ENCODE assay signal across 8 mouse cellular contexts in the genomic region with DNA sequence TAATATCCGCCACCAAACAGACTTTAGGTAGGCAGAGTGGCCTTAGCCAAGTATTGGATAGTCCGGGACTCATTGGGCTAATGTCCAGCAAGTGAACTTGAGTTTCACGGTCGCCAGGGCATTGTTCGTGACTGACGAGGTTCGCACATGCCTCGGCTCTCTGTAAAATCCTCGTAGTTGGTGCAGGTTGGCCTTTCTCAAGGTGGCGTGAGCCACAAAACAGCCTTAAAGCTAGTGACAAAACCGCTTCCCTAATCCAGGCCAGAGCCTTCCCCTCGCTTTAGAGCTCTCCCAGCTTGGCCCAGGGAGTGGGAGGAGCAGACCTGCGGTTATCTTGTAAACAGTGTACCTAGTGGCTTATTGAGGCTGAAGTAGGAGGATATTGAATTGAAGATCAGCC. TPM values are rescaled to one million over a fixed set of nuclear protein-coding genes. Genes with fewer than 3 reads are reported as not detected.
DNase-seq lines count a peak whose midpoint lies in the region; ATAC-seq lines count a peak whose summit lies in the region.

No protein-coding gene starts in this region.

- H3K36me3 ChIP-seq in lung, embryonic 15.5 days, result no peaks in the 10 kb centered on the region
- H3K36me3 ChIP-seq in embryonic facial prominence, embryonic 14.5 days (ENCODE audit: control insufficient read depth, insufficient read depth, low read length), result no peaks in the 10 kb centered on the region
- no peaks in the 10 kb centered on the region for H3K36me3 ChIP-seq in limb, embryonic 10.5 days
- no peaks in the 10 kb centered on the region for H3K36me3 ChIP-seq in neural tube, embryonic 14.5 days (ENCODE audit: control insufficient read depth, insufficient read depth, low read length)

- peak overlapping the region; percentile 79 for H3K4me3 ChIP-seq in lung, embryonic 15.5 days
- H3K4me3 ChIP-seq in embryonic facial prominence, embryonic 14.5 days (ENCODE audit: low read depth, low read length), result peak overlapping the region; percentile 63
- peak overlapping the region; percentile 83 for H3K4me3 ChIP-seq in limb, embryonic 10.5 days
- H3K4me3 ChIP-seq in neural tube, embryonic 14.5 days (ENCODE audit: low read depth, low read length), result peak overlapping the region; percentile 49

- 7% methylated on average over 13 of the region's 13 CpGs for WGBS in lung, embryonic 15.5 days
- WGBS in embryonic facial prominence, embryonic 14.5 days, result 12% methylated on average over 13 of the region's 13 CpGs
- WGBS in limb, embryonic 10.5 days, result 16% methylated on average over 13 of the region's 13 CpGs
- 10% methylated on average over 13 of the region's 13 CpGs for WGBS in neural tube, embryonic 14.5 days

- H3K4me2 ChIP-seq in lung, embryonic 15.5 days, result peak overlapping the region; percentile 96
- peak overlapping the region; percentile 98 for H3K4me2 ChIP-seq in embryonic facial prominence, embryonic 14.5 days (ENCODE audit: low read depth, low read length)
- H3K4me2 ChIP-seq in neural tube, embryonic 14.5 days (ENCODE audit: low read depth, low read length), result peak overlapping the region; percentile 68

- H3K9me3 ChIP-seq in lung, embryonic 15.5 days, result no peaks in the 10 kb centered on the region
- H3K9me3 ChIP-seq in embryonic facial prominence, embryonic 14.5 days (ENCODE audit: control insufficient read depth, low read length), result no peaks in the 10 kb centered on the region
- H3K9me3 ChIP-seq in limb, embryonic 10.5 days (replicated peaks), result no peaks in the 10 kb centered on the region
- no peaks in the 10 kb centered on the region for H3K9me3 ChIP-seq in neural tube, embryonic 14.5 days (ENCODE audit: control insufficient read depth, low read length)

- no peak for ATAC-seq in lung, embryonic 15.5 days (ENCODE audit: borderline replicate concordance, extremely low read depth, low FRiP score, low TSS enrichment)
- no peak for ATAC-seq in embryonic facial prominence, embryonic 14.5 days (ENCODE audit: low read depth)
- no peak for ATAC-seq in neural tube, embryonic 14.5 days (ENCODE audit: low read depth)

- no peak for DNase-seq in lung, postnatal 14 days
- no peak for DNase-seq in embryonic facial prominence, embryonic 14.5 days (ENCODE audit: low spot score)
- DNase-seq in limb, embryonic 10.5 days (ENCODE audit: low spot score), result no peak
- DNase-seq in adrenal gland, adult 18-20 months (ENCODE audit: low spot score in 2 of 2), result no peak
- DNase-seq in adrenal gland, postnatal 10 days, result no peak
- no peak for DNase-seq in right cerebral cortex, adult 2 months (ENCODE audit: low spot score in 2 of 2)

- peaks cover 26% of the 10 kb centered on the region for H3K4me1 ChIP-seq in lung, embryonic 15.5 days
- H3K4me1 ChIP-seq in embryonic facial prominence, embryonic 14.5 days (ENCODE audit: control insufficient read depth, insufficient read depth, low read length), result peaks cover 19% of the 10 kb centered on the region
- H3K4me1 ChIP-seq in limb, embryonic 10.5 days, result peaks cover 42% of the 10 kb centered on the region
- peaks cover 12% of the 10 kb centered on the region; the same call in 1 of the 2 replicates for H3K4me1 ChIP-seq in neural tube, embryonic 14.5 days (ENCODE audit: control insufficient read depth, insufficient read depth, low read length)

- H3K27me3 ChIP-seq in lung, embryonic 15.5 days, result peaks cover 15% of the 10 kb centered on the region; the same call in 1 of the 2 replicates
- no peaks in the 10 kb centered on the region for H3K27me3 ChIP-seq in embryonic facial prominence, embryonic 14.5 days (replicated peaks; ENCODE audit: control insufficient read depth, insufficient read depth, low read length)
- no peaks in the 10 kb centered on the region for H3K27me3 ChIP-seq in limb, embryonic 10.5 days (ENCODE audit: low read depth, poor library complexity, severe bottlenecking)
- 0 out of 2 replicates have a peak, but pooled peaks cover 4% of the 10 kb centered on the region for H3K27me3 ChIP-seq in neural tube, embryonic 14.5 days (ENCODE audit: control insufficient read depth, insufficient read depth, low read length)

- H3K27ac ChIP-seq in lung, embryonic 15.5 days, result peak overlapping the region; percentile 88; the same call in 1 of the 2 replicates
- 0 out of 2 replicates have a peak overlapping the region, but pooled peaks have one; percentile 92 for H3K27ac ChIP-seq in embryonic facial prominence, embryonic 14.5 days (replicated peaks; ENCODE audit: low read depth, low read length)
- H3K27ac ChIP-seq in limb, embryonic 10.5 days, result peak overlapping the region; percentile 96
- H3K27ac ChIP-seq in neural tube, embryonic 14.5 days (ENCODE audit: low read depth, low read length), result no peak overlapping the region

- peak overlapping the region; percentile 65 for H3K9ac ChIP-seq in lung, embryonic 15.5 days
- peak overlapping the region; percentile 83 for H3K9ac ChIP-seq in embryonic facial prominence, embryonic 14.5 days (ENCODE audit: low read depth, low read length)
- H3K9ac ChIP-seq in neural tube, embryonic 14.5 days (replicated peaks; ENCODE audit: low read depth, low read length), result peak overlapping the region; percentile 66

RNA-seq across cellular contexts. Expression of gene Tiam1, which starts 1.0 kb away (rescaled TPM):
- 10.8 and 13.6 TPM in 2 replicates for polyA plus RNA-seq in lung, embryonic 15.5 days (2015; fragmentation: Nextera tagmentation; extraction: Ambion mirVana)
- polyA plus RNA-seq in embryonic facial prominence, embryonic 14.5 days (2014; fragmentation: Nextera tagmentation; extraction: Ambion mirVana), result 31.0 and 34.6 TPM in 2 replicates
- polyA plus RNA-seq in limb, embryonic 10.5 days (2016; fragmentation: Nextera tagmentation; extraction: Ambion mirVana), result 23.8 and 30.8 TPM in 2 replicates
- 24.4 and 34.8 TPM in 2 replicates for polyA plus RNA-seq in neural tube, embryonic 14.5 days (2014; fragmentation: Nextera tagmentation; extraction: Ambion mirVana)
- 10 to 100 TPM; 56.4 to 59.2 TPM for total RNA-seq in adrenal gland, adult 18-20 months (2021)
- total RNA-seq in adrenal gland, postnatal 10 days (2021), result 10 to 100 TPM; 47.3 to 50.3 TPM
